Mouse (Mus musculus) olfactory bulb, adult 2 months (tissue): ENCODE results near the gene Ttc4.

Experiments
- CTCF ChIP-seq: fragments of 200-500 bp; IDR thresholded peaks from 2 replicates; pipeline ENCODE4 v1.5.1; 2012; ENCODE audit warnings: low read depth, mild to moderate bottlenecking, low read length, moderate library complexity; ENCODE audit not compliant: insufficient read depth
- POLR2A ChIP-seq: fragments of 200-500 bp; IDR thresholded peaks from 2 replicates; pipeline ENCODE4 v1.6.1; 2012; ENCODE audit warnings: mild to moderate bottlenecking, low read depth, low read length, moderate library complexity; ENCODE audit not compliant: insufficient read depth

GRCm38 (mm10) chr4:106655681-106656080 is 23.1 kb downstream of the Ttc4 start:
- TF ChIP-seq CTCF (no peak), POLR2A (no peak)
